Mouse (Mus musculus): Measurements from ENCODE around the gene Mylpf. TPM values are rescaled to one million over a fixed set of nuclear protein-coding genes. Genes with fewer than 3 reads are reported as not detected.

Mylpf gene
- polyA plus RNA-seq, 1 experiment from 2014 or later, result 47.4 TPM

DNA sequence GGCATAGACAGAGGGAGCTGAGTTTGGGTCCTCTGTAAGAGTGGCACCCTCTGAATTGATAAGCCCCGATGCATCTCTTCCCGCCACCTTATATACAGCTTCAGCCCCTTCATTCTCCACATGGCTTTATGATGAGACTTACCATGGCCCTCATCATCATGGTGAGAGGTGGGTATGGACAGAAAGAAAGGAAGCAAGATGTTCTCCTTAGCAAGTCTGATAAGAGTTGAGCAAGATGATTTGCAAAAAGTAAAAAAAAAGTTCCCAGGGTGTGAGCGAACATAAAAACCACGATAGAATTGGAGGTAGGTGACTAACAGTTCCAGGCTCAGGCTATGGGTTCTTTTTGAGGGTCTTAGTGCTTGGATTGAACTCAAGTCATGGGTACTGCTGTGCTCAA lies 10.0 kb downstream of the Mylpf start:
- H3K27me3 ChIP-seq (ENCODE audit: control insufficient read depth, insufficient read depth, low read depth, low read length), result no peaks in the 10 kb centered on the region
- no peak overlapping the region for H3K9ac ChIP-seq (ENCODE audit: low read length)
- 0 out of 2 replicates have a peak, but pooled peaks cover 3% of the 10 kb centered on the region for H3K9me3 ChIP-seq (ENCODE audit: control insufficient read depth, low read length)

DNA sequence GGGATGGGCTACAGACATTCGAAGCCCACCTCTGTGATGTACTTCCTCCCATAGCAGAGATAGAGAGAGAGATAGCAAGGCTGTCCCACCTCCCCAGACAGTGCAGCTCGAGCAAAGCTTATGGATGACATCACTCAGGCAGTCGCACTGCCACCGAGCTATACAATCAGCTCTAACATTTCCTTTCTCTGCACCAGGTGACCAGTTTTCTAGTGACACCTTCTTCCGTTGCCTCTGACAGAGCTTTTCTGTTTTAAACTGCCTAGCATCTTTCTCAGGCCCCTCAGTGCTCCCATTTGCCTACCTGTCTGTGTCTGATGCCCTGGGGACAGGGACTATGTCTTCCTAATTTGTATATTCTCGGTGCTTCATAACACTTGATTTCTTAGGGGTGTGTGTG lies 11.8 kb downstream of the Mylpf start:
- no peaks in the 10 kb centered on the region for H3K27me3 ChIP-seq (ENCODE audit: control insufficient read depth, insufficient read depth, low read depth, low read length)
- 0 out of 2 replicates have a peak, but pooled peaks cover 3% of the 10 kb centered on the region for H3K9me3 ChIP-seq (ENCODE audit: control insufficient read depth, low read length)
- H3K9ac ChIP-seq (ENCODE audit: low read length), result no peak overlapping the region
- WGBS, result 62% methylated on average over 6 of the region's 6 CpGs
- no peak overlapping the region for H3K4me2 ChIP-seq (ENCODE audit: low read depth, low read length)
- no peaks in the 10 kb centered on the region for H3K36me3 ChIP-seq (ENCODE audit: control insufficient read depth, insufficient read depth, low read length)
- H3K4me1 ChIP-seq (replicated peaks; ENCODE audit: control insufficient read depth, insufficient read depth, low read length), result peaks cover under 1% of the 10 kb centered on the region; the same call in 1 of the 2 replicates
- no peak overlapping the region for H3K27ac ChIP-seq (ENCODE audit: low read length)
- H3K4me3 ChIP-seq (ENCODE audit: low read length), result no peak overlapping the region
- no peak for ATAC-seq (ENCODE audit: low read depth)

More for the DNA sequence above, 10.0 kb downstream of the Mylpf start:
- WGBS, result 86% methylated on average over 4 of the region's 4 CpGs
- Histone ChIP-seq H3K4me3 (ENCODE audit: low read length) (no peak overlapping the region), H3K4me2 (ENCODE audit: low read depth, low read length) (no peak overlapping the region), H3K27ac (ENCODE audit: low read length) (no peak overlapping the region), H3K36me3 (ENCODE audit: control insufficient read depth, insufficient read depth, low read length) (no peaks in the 10 kb centered on the region), H3K4me1 (replicated peaks; ENCODE audit: control insufficient read depth, insufficient read depth, low read length) (peaks cover 3% of the 10 kb centered on the region; the same call in 1 of the 2 replicates)
- ATAC-seq (ENCODE audit: low read depth), result no peak

DNA sequence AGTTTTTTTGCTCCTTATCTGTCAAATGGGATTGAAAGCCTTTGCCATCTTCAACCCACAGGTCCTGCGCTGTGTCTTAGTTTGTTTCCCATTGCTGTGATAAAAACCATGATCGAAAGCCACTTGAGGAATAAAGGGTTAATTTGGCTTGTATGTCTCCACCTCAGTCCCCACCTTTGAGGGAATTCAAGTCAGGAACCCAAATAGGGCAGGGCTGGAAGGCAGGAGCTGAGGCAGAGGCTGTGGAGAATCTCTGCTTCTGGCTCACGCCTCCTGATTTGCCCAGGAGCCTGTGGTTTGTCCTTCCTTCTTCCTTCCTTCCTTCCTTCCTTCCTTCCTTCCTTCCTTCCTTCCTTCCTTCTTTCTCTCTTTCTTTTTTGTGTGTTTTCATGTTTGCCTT lies 14.4 kb downstream of the Mylpf start:
- WGBS, result 94% methylated on average over 3 of the region's 3 CpGs
- H3K9me3 ChIP-seq (ENCODE audit: control insufficient read depth, low read length), result 0 out of 2 replicates have a peak, but pooled peaks cover 3% of the 10 kb centered on the region
- no peak overlapping the region for H3K27ac ChIP-seq (ENCODE audit: low read length)
- no peak overlapping the region for H3K9ac ChIP-seq (ENCODE audit: low read length)
- H3K36me3 ChIP-seq (ENCODE audit: control insufficient read depth, insufficient read depth, low read length), result no peaks in the 10 kb centered on the region
- H3K4me1 ChIP-seq (replicated peaks; ENCODE audit: control insufficient read depth, insufficient read depth, low read length), result no peaks in the 10 kb centered on the region
- no peaks in the 10 kb centered on the region for H3K27me3 ChIP-seq (ENCODE audit: control insufficient read depth, insufficient read depth, low read depth, low read length)
- no peak overlapping the region for H3K4me3 ChIP-seq (ENCODE audit: low read length)
- H3K4me2 ChIP-seq (ENCODE audit: low read depth, low read length), result no peak overlapping the region
- ATAC-seq (ENCODE audit: low read depth), result no peak

DNA sequence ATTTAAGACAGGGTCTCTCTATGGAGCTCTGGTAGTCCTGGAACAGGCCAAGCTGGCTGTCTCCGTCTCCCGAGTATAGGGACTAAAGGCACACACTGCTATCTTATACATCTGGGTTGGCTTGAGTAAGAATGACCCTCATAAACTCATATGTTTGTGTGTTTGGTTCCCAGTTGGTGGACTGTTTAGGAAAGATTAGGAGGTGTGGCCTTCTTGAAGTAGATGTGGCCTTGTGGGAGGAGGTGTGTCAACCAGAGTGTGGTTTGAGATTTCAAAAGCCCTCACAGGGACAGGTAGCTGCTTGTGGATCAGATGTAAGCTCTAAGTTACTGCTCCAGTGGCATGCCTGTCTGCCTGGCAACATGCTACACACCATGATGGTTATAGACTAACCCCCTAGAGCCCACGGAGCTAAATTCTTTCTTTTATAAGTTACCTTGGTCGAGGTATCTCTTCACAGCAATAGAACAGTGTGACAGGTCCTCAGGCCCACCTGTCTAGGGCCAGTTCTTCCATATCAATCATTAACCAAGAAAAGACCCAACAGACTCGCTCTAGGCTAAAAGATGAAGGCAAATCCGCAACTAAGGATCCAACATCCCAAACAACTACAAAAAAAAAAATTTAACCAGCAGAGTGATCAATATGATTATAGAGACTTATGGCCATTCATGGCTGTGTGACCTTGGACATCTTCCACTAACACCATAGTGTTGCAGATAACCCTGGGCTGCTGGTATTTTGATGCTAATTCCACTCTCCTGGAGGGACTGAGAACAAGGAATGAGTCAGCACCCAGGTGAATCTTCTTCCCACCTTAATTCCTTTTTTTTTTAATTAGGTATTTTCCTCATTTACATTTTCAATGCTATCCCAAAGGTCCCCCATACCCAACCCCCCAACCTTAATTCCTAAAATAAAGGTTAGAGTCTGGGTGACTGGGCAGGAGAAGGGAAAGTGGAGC lies 15.1 kb downstream of the Mylpf start:
- Histone ChIP-seq H3K4me3 (ENCODE audit: low read length) (no peak overlapping the region), H3K9me3 (ENCODE audit: control insufficient read depth, low read length) (0 out of 2 replicates have a peak, but pooled peaks cover 3% of the 10 kb centered on the region), H3K4me2 (ENCODE audit: low read depth, low read length) (no peak overlapping the region), H3K9ac (ENCODE audit: low read length) (no peak overlapping the region), H3K4me1 (replicated peaks; ENCODE audit: control insufficient read depth, insufficient read depth, low read length) (no peaks in the 10 kb centered on the region), H3K27ac (ENCODE audit: low read length) (no peak overlapping the region), H3K27me3 (ENCODE audit: control insufficient read depth, insufficient read depth, low read depth, low read length) (no peaks in the 10 kb centered on the region), H3K36me3 (ENCODE audit: control insufficient read depth, insufficient read depth, low read length) (no peaks in the 10 kb centered on the region)
- WGBS, result 73% methylated on average over 6 of the region's 6 CpGs
- no peak for ATAC-seq (ENCODE audit: low read depth)

DNA sequence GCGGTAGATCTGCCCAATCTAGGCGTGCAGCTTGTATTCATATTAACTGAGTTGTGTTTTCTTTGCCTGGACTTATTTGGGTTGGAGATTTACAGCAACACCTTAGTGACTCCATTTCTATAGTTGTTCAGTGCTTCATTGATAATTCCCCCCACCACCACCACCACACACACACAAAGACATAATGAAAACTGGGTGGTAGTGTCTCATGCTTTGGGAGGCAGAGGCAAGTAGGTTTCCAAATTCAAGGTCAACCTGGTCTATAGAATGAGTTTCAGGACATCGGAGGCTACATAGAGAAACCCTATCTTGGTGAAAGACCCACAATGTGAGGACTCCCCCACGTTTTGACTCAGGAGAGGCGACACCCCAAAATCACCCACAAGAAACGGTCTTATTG lies 15.9 kb downstream of the Mylpf start:
- H3K9ac ChIP-seq (ENCODE audit: low read length), result no peak overlapping the region
- 86% methylated on average over 6 of the region's 6 CpGs for WGBS
- no peaks in the 10 kb centered on the region; the same call in 1 of the 2 replicates for H3K4me1 ChIP-seq (replicated peaks; ENCODE audit: control insufficient read depth, insufficient read depth, low read length)
- no peak overlapping the region for H3K4me2 ChIP-seq (ENCODE audit: low read depth, low read length)
- H3K27me3 ChIP-seq (ENCODE audit: control insufficient read depth, insufficient read depth, low read depth, low read length), result no peaks in the 10 kb centered on the region
- H3K4me3 ChIP-seq (ENCODE audit: low read length), result no peak overlapping the region
- no peak for ATAC-seq (ENCODE audit: low read depth)
- H3K27ac ChIP-seq (ENCODE audit: low read length), result no peak overlapping the region
- H3K9me3 ChIP-seq (ENCODE audit: control insufficient read depth, low read length), result 0 out of 2 replicates have a peak, but pooled peaks cover 3% of the 10 kb centered on the region
- H3K36me3 ChIP-seq (ENCODE audit: control insufficient read depth, insufficient read depth, low read length), result peaks cover under 1% of the 10 kb centered on the region; the same call in 1 of the 2 replicates

DNA sequence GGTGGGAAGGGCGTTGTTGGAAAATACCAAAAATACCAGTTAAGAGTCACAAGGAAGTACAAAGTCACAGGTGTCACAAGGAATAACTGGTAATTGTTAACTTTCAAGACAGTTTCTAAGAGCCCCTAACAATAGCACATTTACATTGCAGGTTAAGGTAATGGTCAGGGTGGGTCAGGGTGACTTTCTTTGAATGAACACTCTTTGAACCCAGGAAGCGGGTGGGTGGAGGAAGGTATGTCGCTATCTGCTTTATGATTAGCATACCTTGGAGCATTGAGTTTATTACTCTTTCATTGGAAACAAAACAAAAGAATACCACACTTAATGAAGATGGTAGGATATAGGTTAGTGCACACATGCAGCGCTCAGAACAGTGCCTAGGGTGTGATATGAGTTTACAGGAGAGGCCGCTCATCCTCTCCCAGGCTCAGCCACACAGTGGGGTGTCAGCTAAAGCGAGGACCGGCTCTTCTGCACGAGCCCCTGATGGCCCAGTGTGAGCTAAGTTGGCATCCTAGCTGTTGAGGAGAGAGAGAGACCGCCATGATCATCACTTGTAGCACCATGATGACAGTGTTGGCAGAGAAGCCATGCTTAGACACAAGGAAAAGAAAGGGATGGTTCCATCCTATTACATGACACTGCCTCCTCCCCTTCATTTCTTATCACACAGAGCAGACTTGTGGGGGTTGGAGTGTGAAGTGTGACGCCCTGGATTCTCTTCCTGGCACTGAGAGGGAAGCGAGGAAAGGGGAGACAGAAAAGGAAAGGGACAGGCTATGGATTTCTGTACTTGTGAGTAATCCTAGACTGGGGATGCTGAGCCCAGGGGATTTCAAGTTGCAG lies 16.7 kb downstream of the Mylpf start:
- no peak for ATAC-seq (ENCODE audit: low read depth)
- no peak overlapping the region for H3K9ac ChIP-seq (ENCODE audit: low read length)
- H3K9me3 ChIP-seq (ENCODE audit: control insufficient read depth, low read length), result 0 out of 2 replicates have a peak, but pooled peaks cover 3% of the 10 kb centered on the region
- H3K4me1 ChIP-seq (replicated peaks; ENCODE audit: control insufficient read depth, insufficient read depth, low read length), result peaks cover 5% of the 10 kb centered on the region; the same call in 1 of the 2 replicates
- WGBS, result 80% methylated on average over 11 of the region's 11 CpGs
- peaks cover 3% of the 10 kb centered on the region; the same call in 1 of the 2 replicates for H3K36me3 ChIP-seq (ENCODE audit: control insufficient read depth, insufficient read depth, low read length)
- H3K4me2 ChIP-seq (ENCODE audit: low read depth, low read length), result no peak overlapping the region
- H3K27ac ChIP-seq (ENCODE audit: low read length), result no peak overlapping the region
- no peaks in the 10 kb centered on the region for H3K27me3 ChIP-seq (ENCODE audit: control insufficient read depth, insufficient read depth, low read depth, low read length)
- H3K4me3 ChIP-seq (ENCODE audit: low read length), result no peak overlapping the region

DNA sequence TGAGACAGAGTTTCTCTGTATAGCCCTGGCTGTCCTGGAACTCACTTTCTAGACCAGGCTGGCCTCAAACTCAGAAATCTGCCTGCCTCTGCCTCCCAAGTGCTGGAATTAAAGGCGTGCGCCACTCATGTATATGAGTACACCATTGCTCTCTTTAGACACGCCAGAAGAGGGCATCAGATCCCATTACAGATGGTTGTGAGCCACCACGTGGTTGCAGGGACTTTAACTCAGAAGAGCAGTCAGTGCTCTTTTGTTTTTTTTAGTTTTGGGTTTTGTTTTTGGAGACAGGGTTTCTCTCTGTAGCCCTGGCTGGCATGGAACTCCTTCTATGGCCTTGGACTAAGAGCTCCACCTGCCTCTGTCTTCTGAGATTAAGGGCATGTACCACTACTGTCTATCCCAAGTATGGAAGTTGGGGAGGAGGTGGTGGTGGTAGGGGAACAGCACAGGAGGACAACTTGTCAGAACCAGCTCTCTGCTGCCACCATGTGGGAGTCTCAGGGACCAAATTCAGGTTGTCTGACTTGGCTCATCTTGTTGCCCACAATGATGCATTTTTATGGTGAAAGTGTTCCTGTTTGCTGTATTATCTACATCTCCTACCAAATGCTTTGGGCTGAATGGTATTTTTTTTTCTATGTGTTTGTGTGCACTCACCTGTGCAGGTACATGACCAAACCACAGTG lies 20.1 kb downstream of the Mylpf start:
- H3K9ac ChIP-seq (ENCODE audit: low read length), result no peak overlapping the region
- no peak overlapping the region for H3K4me3 ChIP-seq (ENCODE audit: low read length)
- no peak overlapping the region for H3K27ac ChIP-seq (ENCODE audit: low read length)
- H3K27me3 ChIP-seq (ENCODE audit: control insufficient read depth, insufficient read depth, low read depth, low read length), result no peaks in the 10 kb centered on the region
- no peak overlapping the region for H3K4me2 ChIP-seq (ENCODE audit: low read depth, low read length)
- WGBS, result 60% methylated on average over 4 of the region's 4 CpGs
- no peak for ATAC-seq (ENCODE audit: low read depth)
- no peaks in the 10 kb centered on the region for H3K9me3 ChIP-seq (ENCODE audit: control insufficient read depth, low read length)
- H3K4me1 ChIP-seq (replicated peaks; ENCODE audit: control insufficient read depth, insufficient read depth, low read length), result peaks cover 19% of the 10 kb centered on the region
- H3K36me3 ChIP-seq (ENCODE audit: control insufficient read depth, insufficient read depth, low read length), result peaks cover 3% of the 10 kb centered on the region; the same call in 1 of the 2 replicates

DNA sequence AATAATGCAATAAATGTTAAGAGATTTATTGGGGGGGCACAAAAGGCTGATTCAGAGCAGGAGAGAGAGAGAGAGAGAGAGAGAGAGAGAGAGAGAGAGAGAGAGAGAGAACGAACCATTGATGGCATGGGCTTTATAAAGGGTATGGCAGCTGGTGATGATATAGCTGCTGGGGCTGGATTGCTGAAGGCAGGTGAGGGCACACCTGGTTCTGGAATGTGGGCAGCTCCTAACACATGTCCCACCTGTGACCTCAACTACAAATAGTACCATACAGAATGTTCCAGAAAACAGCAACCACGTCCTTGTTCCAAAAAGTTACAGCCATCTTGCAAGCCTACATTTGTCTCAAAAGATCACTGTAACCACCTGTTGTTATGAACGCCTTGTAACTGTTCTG lies 22.7 kb downstream of the Mylpf start:
- peak overlapping the region; percentile 62 for H3K4me2 ChIP-seq (ENCODE audit: low read depth, low read length)
- peaks cover 26% of the 10 kb centered on the region for H3K4me1 ChIP-seq (replicated peaks; ENCODE audit: control insufficient read depth, insufficient read depth, low read length)
- no peak for ATAC-seq (ENCODE audit: low read depth)
- H3K27me3 ChIP-seq (ENCODE audit: control insufficient read depth, insufficient read depth, low read depth, low read length), result no peaks in the 10 kb centered on the region
- peak overlapping the region; percentile 98 for H3K4me3 ChIP-seq (ENCODE audit: low read length)
- no peaks in the 10 kb centered on the region for H3K9me3 ChIP-seq (ENCODE audit: control insufficient read depth, low read length)
- H3K9ac ChIP-seq (ENCODE audit: low read length), result peak overlapping the region; percentile 97
- H3K36me3 ChIP-seq (ENCODE audit: control insufficient read depth, insufficient read depth, low read length), result peaks cover 16% of the 10 kb centered on the region
- 38% methylated on average over 3 of the region's 3 CpGs for WGBS
- H3K27ac ChIP-seq (ENCODE audit: low read length), result no peak overlapping the region

Data from lung, embryonic 16.5 days (tissue).